Mouse (Mus musculus): ENCODE data around the gene Mfrp. TPM values are rescaled to one million over a fixed set of nuclear protein-coding genes. Genes with fewer than 3 reads are reported as not detected.
"Not testable (repeated sequence)": the region's sequence is repeated elsewhere in the genome, so short reads cannot be mapped to it uniquely, and the experiment has no call there.

The Mfrp gene
- polyA plus RNA-seq, 1 experiment from 2014 or later = 0.21 TPM

- peaks cover 44% of the 10 kb centered on the region for H3K36me3 ChIP-seq
Observed at GRCm38 (mm10) chr9:44094737-44095136, 6.8 kb upstream of the Mfrp start.

DNA sequence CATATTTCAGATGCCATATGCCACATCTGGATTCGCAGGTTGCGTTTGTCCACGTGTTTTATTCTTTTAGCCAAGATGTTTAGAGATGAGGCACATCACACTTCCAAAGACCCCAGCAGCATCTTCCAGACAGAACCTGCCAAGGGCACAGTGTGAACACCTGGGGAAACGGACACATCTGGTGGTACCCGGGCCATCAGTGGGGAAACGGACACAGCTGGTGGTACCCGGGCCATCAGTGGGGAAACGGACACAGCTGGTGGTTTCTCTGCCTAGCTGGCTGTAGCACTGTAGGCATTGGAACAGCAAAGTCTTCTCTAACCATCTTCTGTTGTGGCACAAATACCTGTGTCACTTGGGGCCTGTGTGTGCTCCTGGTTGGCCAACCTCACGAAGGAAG is 5.7 kb upstream of the Mfrp start:
- DNase-seq (ENCODE audit: low spot score) = no peak
- H3K4me1 ChIP-seq = peaks cover 33% of the 10 kb centered on the region
- whole genome bisulfite sequencing = 88% methylated on average over 9 of the region's 9 CpGs
- H3K9me3 ChIP-seq = no peaks in the 10 kb centered on the region
- H3K27ac ChIP-seq = peak overlapping the region; percentile 87; the same call in 1 of the 2 replicates
- H3K27me3 ChIP-seq (ENCODE audit: insufficient read depth, poor library complexity, severe bottlenecking) = no peaks in the 10 kb centered on the region
- H3K4me3 ChIP-seq = no peak overlapping the region
- H3K36me3 ChIP-seq = peaks cover 34% of the 10 kb centered on the region

More at GRCm38 (mm10) chr9:44094737-44095136, 6.8 kb upstream of the Mfrp start:
- peaks cover 38% of the 10 kb centered on the region for H3K4me1 ChIP-seq
- no peak overlapping the region for H3K27ac ChIP-seq
- no peak overlapping the region for H3K4me3 ChIP-seq
- no peaks in the 10 kb centered on the region for H3K27me3 ChIP-seq (ENCODE audit: insufficient read depth, poor library complexity, severe bottlenecking)
- DNase-seq (ENCODE audit: low spot score) = no peak
- WGBS = 82% methylated on average over 3 of the region's 3 CpGs
- H3K9me3 ChIP-seq = no peaks in the 10 kb centered on the region

DNA sequence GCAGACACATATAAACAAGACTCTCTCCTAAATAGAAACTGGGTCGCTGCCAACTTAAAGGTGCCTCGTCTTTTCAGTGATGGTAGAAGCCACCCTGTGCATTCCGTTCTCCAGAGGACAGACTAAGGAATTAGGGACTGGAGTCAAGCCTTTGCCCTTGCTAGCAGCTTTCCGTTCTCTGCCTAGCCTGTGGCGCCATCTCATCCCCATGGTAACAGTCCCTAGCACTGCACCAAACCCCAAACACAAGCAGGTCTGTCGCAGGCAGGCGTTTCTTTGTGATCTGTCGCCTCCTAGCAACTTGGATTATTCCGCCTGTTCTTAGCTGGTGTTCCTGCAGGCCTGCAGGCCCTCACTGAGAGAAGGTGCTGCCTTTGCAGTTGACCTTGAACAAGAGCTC is 5.0 kb upstream of the Mfrp start:
- Histone ChIP-seq H3K36me3 (peaks cover 27% of the 10 kb centered on the region), H3K4me3 (no peak overlapping the region), H3K9me3 (no peaks in the 10 kb centered on the region), H3K27me3 (ENCODE audit: insufficient read depth, poor library complexity, severe bottlenecking) (no peaks in the 10 kb centered on the region), H3K4me1 (peaks cover 33% of the 10 kb centered on the region), H3K27ac (peak overlapping the region; percentile 87)
- peak; percentile 93 for DNase-seq (ENCODE audit: low spot score)
- WGBS = 32% methylated on average over 9 of the region's 9 CpGs

GRCm38 (mm10) chr9:44104881-44105280 is 3.4 kb downstream of the Mfrp start:
- H3K4me1 ChIP-seq = peaks cover 47% of the 10 kb centered on the region
- no peaks in the 10 kb centered on the region for H3K9me3 ChIP-seq
- H3K36me3 ChIP-seq = peaks cover 35% of the 10 kb centered on the region
- no peak overlapping the region for H3K4me3 ChIP-seq
- 87% methylated on average over 7 of the region's 7 CpGs for WGBS
- no peaks in the 10 kb centered on the region for H3K27me3 ChIP-seq (ENCODE audit: insufficient read depth, poor library complexity, severe bottlenecking)
- H3K27ac ChIP-seq = no peak overlapping the region
- no peak for DNase-seq (ENCODE audit: low spot score)

DNA sequence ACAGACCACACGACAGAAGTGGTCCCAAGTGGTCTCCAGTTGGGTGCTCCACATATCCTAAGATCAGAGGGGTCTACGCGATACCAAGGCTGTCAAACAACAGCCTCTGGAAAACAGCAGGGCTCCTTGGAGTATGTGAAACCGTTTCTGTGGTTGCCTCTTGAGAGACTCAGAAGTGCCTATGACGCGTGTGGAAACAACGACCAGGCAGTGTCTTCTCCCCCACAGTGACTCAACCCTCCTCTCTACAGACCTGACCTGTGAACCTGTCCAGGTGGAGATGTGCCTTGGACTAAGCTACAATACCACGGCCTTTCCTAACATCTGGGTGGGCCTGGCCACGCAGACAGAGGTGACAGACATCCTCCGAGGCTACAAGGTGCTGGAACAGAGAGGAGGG is 4.3 kb downstream of the Mfrp start:
- WGBS = 80% methylated on average over 10 of the region's 10 CpGs
- peaks cover 54% of the 10 kb centered on the region for H3K4me1 ChIP-seq
- no peak for DNase-seq (ENCODE audit: low spot score)
- H3K9me3 ChIP-seq = no peaks in the 10 kb centered on the region
- no peak overlapping the region for H3K4me3 ChIP-seq
- peaks cover 37% of the 10 kb centered on the region for H3K36me3 ChIP-seq
- no peak overlapping the region for H3K27ac ChIP-seq
- H3K27me3 ChIP-seq (ENCODE audit: insufficient read depth, poor library complexity, severe bottlenecking) = no peaks in the 10 kb centered on the region

DNA sequence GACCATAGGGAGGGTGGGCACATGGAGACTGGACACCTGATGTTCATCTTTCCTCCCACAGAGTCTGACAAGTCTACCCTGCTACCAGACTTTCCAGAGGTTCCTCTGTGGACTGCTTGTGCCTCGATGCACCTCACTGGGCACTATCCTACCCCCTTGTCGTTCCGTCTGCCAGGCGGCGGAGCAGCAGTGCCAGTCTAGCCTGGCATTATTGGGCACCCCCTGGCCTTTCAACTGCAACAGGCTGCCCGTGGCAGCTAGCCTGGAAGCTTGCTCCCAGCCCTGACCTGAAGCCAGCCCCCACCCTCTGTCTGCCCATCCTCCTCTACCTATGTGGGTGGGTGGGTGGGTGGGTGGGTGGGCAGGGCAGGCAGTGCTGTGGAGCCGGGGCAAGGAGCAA is 4.7 kb downstream of the Mfrp start:
- Histone ChIP-seq H3K27ac (no peak overlapping the region), H3K27me3 (ENCODE audit: insufficient read depth, poor library complexity, severe bottlenecking) (no peaks in the 10 kb centered on the region), H3K9me3 (no peaks in the 10 kb centered on the region), H3K36me3 (peaks cover 37% of the 10 kb centered on the region), H3K4me1 (peaks cover 54% of the 10 kb centered on the region), H3K4me3 (no peak overlapping the region)
- no peak for DNase-seq (ENCODE audit: low spot score)
- 95% methylated on average over 7 of the region's 7 CpGs for WGBS

DNA sequence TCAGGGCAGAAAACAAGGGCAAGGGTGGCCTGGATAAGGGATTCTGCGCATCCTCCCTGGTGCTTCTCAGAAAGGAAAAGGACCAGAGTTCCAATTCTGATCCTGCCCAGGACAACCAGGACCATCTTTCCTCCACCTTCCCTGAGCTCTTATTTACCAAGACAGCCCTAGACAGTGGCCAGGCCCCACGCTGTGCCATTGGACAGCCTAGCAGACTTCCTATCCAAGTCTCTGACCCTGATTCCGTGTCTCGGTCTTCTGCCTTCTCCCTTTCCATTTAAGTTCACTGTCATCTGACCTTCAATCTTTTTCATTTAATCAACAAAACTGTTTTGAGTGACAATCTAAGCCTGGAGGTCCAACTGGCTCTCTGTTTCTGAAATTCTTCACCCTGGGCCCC is 5.1 kb downstream of the Mfrp start:
- 0 out of 2 replicates have a peak overlapping the region, but pooled peaks have one; percentile 67 for H3K27ac ChIP-seq
- WGBS = 82% methylated on average over 4 of the region's 4 CpGs
- peaks cover 37% of the 10 kb centered on the region for H3K36me3 ChIP-seq
- H3K27me3 ChIP-seq (ENCODE audit: insufficient read depth, poor library complexity, severe bottlenecking) = no peaks in the 10 kb centered on the region
- DNase-seq (ENCODE audit: low spot score) = no peak
- H3K4me1 ChIP-seq = peaks cover 56% of the 10 kb centered on the region
- H3K9me3 ChIP-seq = no peaks in the 10 kb centered on the region
- H3K4me3 ChIP-seq = no peak overlapping the region

DNA sequence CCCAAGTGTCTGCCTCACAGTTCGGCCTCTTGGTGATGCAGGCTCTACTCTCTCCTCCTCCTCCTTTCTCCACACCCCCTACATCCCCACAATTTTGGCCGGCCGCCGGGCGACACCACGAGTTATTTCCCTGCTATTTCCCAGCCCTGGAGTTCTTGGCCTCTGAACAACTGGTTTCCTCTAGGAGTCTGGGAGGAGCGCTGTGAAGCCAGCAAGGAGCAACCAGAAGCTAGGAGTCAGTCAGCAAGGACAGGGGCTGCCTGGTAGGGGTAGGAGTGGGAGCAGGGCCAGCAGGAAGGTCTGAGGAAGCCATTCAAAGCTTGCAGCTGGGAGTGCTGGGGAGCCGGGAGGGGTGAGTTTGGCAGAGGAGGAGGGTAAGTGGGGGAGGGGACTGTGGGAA is 5.6 kb downstream of the Mfrp start, which contains the start of gene C1qtnf5:
TSS of gene C1qtnf5 (plus strand) at position 136 of the 400 bp plus-strand sequence.
- no peak for DNase-seq (ENCODE audit: low spot score)
- Histone ChIP-seq H3K36me3 (peaks cover 37% of the 10 kb centered on the region), H3K27ac (peak within 1 kb of the TSS; percentile 67), H3K9me3 (no peaks in the 10 kb centered on the region), H3K27me3 (ENCODE audit: insufficient read depth, poor library complexity, severe bottlenecking) (no peaks in the 10 kb centered on the region), H3K4me1 (peaks cover 59% of the 10 kb centered on the region), H3K4me3 (peak within 1 kb of the TSS; percentile 35; the same call in 1 of the 2 replicates)
- WGBS = 43% methylated on average over 8 of the region's 8 CpGs

DNA sequence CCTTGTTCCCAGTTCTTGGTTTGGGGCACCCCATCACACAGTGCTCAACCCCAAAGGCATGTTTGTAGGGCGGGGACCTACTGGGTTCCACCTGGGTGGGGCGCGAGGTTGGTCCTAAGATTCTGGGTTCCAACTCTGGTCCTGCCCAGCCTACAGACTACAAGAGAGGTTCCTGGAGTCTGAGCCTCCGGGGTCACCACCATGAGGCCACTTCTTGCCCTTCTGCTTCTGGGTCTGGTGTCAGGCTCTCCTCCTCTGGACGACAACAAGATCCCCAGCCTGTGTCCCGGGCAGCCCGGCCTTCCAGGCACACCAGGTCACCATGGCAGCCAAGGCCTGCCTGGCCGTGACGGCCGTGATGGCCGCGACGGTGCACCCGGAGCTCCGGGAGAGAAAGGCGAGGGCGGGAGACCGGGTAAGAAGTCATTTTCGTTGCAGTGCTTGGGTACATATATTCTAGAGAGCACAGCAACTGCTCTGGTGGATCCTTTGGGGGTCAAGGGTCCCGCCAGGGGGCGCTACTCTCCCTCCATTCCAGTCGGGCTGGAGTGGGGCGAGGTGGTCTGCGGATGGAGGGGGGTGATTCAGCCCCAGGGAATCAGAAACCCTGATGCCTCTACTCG is 6.1 kb downstream of the Mfrp start:
- Histone ChIP-seq H3K36me3 (peaks cover 37% of the 10 kb centered on the region), H3K9me3 (no peaks in the 10 kb centered on the region), H3K27me3 (ENCODE audit: insufficient read depth, poor library complexity, severe bottlenecking) (no peaks in the 10 kb centered on the region), H3K4me3 (peak overlapping the region; percentile 35; the same call in 1 of the 2 replicates), H3K27ac (peak overlapping the region; percentile 67), H3K4me1 (peaks cover 54% of the 10 kb centered on the region)
- 32% methylated on average over 25 of the region's 25 CpGs for WGBS
- no peak for DNase-seq (ENCODE audit: low spot score)

- Histone ChIP-seq H3K4me3 (peak overlapping the region; percentile 35; the same call in 1 of the 2 replicates), H3K27ac (peak overlapping the region; percentile 67; the same call in 1 of the 2 replicates), H3K36me3 (peaks cover 37% of the 10 kb centered on the region), H3K9me3 (no peaks in the 10 kb centered on the region), H3K4me1 (peaks cover 54% of the 10 kb centered on the region), H3K27me3 (ENCODE audit: insufficient read depth, poor library complexity, severe bottlenecking) (no peaks in the 10 kb centered on the region)
- WGBS = 79% methylated on average over 31 of the region's 31 CpGs
- DNase-seq (ENCODE audit: low spot score) = no peak
Observed at GRCm38 (mm10) chr9:44108269-44109055, 6.9 kb downstream of the Mfrp start.

- H3K36me3 ChIP-seq = peaks cover 35% of the 10 kb centered on the region
- no peaks in the 10 kb centered on the region for H3K9me3 ChIP-seq
- peak overlapping the region; percentile 38; the same call in 1 of the 2 replicates for H3K27ac ChIP-seq
- H3K4me1 ChIP-seq = peaks cover 54% of the 10 kb centered on the region
- WGBS = 28% methylated on average over 9 of the region's 9 CpGs
- DNase-seq (ENCODE audit: low spot score) = peak; percentile 88
- peak overlapping the region; percentile 33 for H3K4me3 ChIP-seq
- no peaks in the 10 kb centered on the region for H3K27me3 ChIP-seq (ENCODE audit: insufficient read depth, poor library complexity, severe bottlenecking)
Observed at GRCm38 (mm10) chr9:44109360-44110095, 8.0 kb downstream of the Mfrp start.

GRCm38 (mm10) chr9:44111909-44112308 is 10.4 kb downstream of the Mfrp start:
- H3K9me3 ChIP-seq; H3K27me3 ChIP-seq (ENCODE audit: insufficient read depth, poor library complexity, severe bottlenecking); H3K27ac ChIP-seq; DNase-seq (ENCODE audit: low spot score): not testable (repeated sequence)
- peaks cover 14% of the 10 kb centered on the region for H3K36me3 ChIP-seq
- peak overlapping the region; percentile 87; the same call in 1 of the 2 replicates for H3K4me3 ChIP-seq
- H3K4me1 ChIP-seq = peaks cover 49% of the 10 kb centered on the region
- WGBS = 59% methylated on average over 9 of the region's 12 CpGs

Measured in heart, embryonic 10.5 days (tissue).